Mouse (Mus musculus) midbrain, postnatal 0 days (tissue): ENCODE measurements around the gene Gm11939. TPM values are rescaled to one million over a fixed set of nuclear protein-coding genes. Genes with fewer than 3 reads are reported as not detected.

Experiments
- ATAC-seq: fragments of 200-750 bp; cut with Nextera tagmentation; 2 replicates; pipeline ENCODE4 v1.8.0; 2017; ENCODE audit warnings: moderate number of reproducible peaks, mild to moderate bottlenecking, moderate TSS enrichment, moderate library complexity; ENCODE audit not compliant: low FRiP score
- DNase-seq: peaks from one replicate; pipeline ENCODE4 v3.0.0-alpha.2; 2015; ENCODE audit warnings: low spot score
- H3K27ac ChIP-seq: fragments of 300-500 bp; sonication (generic); 2 replicates; pipeline ENCODE4 v1.5.1; 2014; ENCODE audit warnings: low read depth, mild to moderate bottlenecking, low read length, mixed read lengths
- H3K27me3 ChIP-seq: fragments of 300-500 bp; sonication (generic); 2 replicates; pipeline ENCODE4 v1.6.1; 2014; ENCODE audit warnings: low read length, control low read depth, mixed read lengths; ENCODE audit not compliant: insufficient read depth
- H3K36me3 ChIP-seq: fragments of 300-500 bp; sonication (generic); 2 replicates; pipeline ENCODE4 v1.6.1; 2014; ENCODE audit warnings: low read length, control low read depth, mixed read lengths; ENCODE audit not compliant: insufficient read depth
- H3K4me1 ChIP-seq: fragments of 300-500 bp; sonication (generic); 2 replicates; pipeline ENCODE4 v1.6.1; 2014; ENCODE audit warnings: mild to moderate bottlenecking, control low read depth, antibody characterized with exemption, low read length, mixed read lengths; ENCODE audit not compliant: insufficient read depth
- H3K4me2 ChIP-seq: fragments of 300-500 bp; sonication (generic); 2 replicates; pipeline ENCODE4 v1.6.1; 2014; ENCODE audit warnings: low read depth, mild to moderate bottlenecking, low read length, mixed read lengths; ENCODE audit not compliant: poor library complexity, severe bottlenecking
- H3K4me3 ChIP-seq: fragments of 300-500 bp; sonication (generic); 2 replicates; pipeline ENCODE4 v1.5.1; 2014; ENCODE audit warnings: low read depth, mild to moderate bottlenecking, low read length, moderate library complexity
- H3K9ac ChIP-seq: fragments of 300-500 bp; sonication (generic); replicated peaks from 2 replicates; pipeline ENCODE4 v1.6.1; 2014; ENCODE audit warnings: mild to moderate bottlenecking, low read length, moderate library complexity, mixed read lengths; ENCODE audit not compliant: poor library complexity, severe bottlenecking
- H3K9me3 ChIP-seq: fragments of 300-500 bp; sonication (generic); 2 replicates; pipeline ENCODE4 v1.6.1; 2016; ENCODE audit warnings: low read length, control low read depth
- CTCF ChIP-seq: IDR thresholded peaks from 2 replicates; pipeline ENCODE4 v1.5.1; 2016; ENCODE audit warnings: antibody characterized with exemption, mild to moderate bottlenecking
- WGBS: fragments of 180-500 bp; shearing (Covaris S2); extraction: QIAGEN DNeasy Blood & Tissue Kit; methylation state at CpG from one replicate; pipeline ENCODE4 v1.1.7; 2014; 5-methylcytosine and 5-hydroxymethylcytosine counted together
- polyA plus RNA-seq: library from polyadenylated mRNA; unstranded; fragments of >200 nt; fragmentation: Nextera tagmentation; extraction: Ambion mirVana; gene quantifications from 2 replicates; pipeline ENCODE4 v1.2.1, GENCODE M21; 2015
- total RNA-seq: library from RNA; depleted of rRNA; stranded (reverse); fragments of >200 nt; gene quantifications from 2 replicates; pipeline ENCODE4 v1.2.3, GENCODE M21; 2014; rRNA removed

Gene Gm11939
- total and polyA plus RNA-seq, 2 experiments from 2014 or later = not detected

- no peak overlapping the region for H3K27ac ChIP-seq
- DNase-seq (peak; percentile 83), ATAC-seq (no peak)
- H3K9me3 ChIP-seq = no peaks in the 10 kb centered on the region
- 51% methylated on average over 9 of the region's 9 CpGs for WGBS
- H3K36me3 ChIP-seq = no peaks in the 10 kb centered on the region
- H3K4me1 ChIP-seq = no peaks in the 10 kb centered on the region
- H3K9ac ChIP-seq = no peak overlapping the region
- TF ChIP-seq CTCF = no peak
- H3K4me3 ChIP-seq = no peak overlapping the region
- peak overlapping the region; percentile 12; the same call in 1 of the 2 replicates for H3K4me2 ChIP-seq
- H3K27me3 ChIP-seq = no peaks in the 10 kb centered on the region; the same call in 1 of the 2 replicates
Observed at GRCm38 (mm10) chr11:99539721-99540120, 19.5 kb downstream of the Gm11939 start.

- Histone ChIP-seq H3K4me2 (no peak within 1 kb of the TSS), H3K9ac (no peak within 1 kb of the TSS), H3K27me3 (no peaks in the 10 kb centered on the region), H3K9me3 (no peaks in the 10 kb centered on the region), H3K36me3 (no peaks in the 10 kb centered on the region), H3K4me3 (no peak within 1 kb of the TSS), H3K4me1 (no peaks in the 10 kb centered on the region), H3K27ac (no peak within 1 kb of the TSS)
- WGBS = 86% methylated on average over 13 of the region's 13 CpGs
- TF ChIP-seq CTCF = no peak
- DNase-seq (no peak), ATAC-seq (no peak)
Observed at GRCm38 (mm10) chr11:99521288-99521860, 37.9 kb downstream of the Gm11939 start, which contains the start of gene Krt39. Gene Krt39 (minus strand): TSS chr11:99521338.

GRCm38 (mm10) chr11:99514098-99514497 is 45.2 kb downstream of the Gm11939 start:
- WGBS = 89% methylated on average over 8 of the region's 8 CpGs

More at GRCm38 (mm10) chr11:99514098-99514497, 45.2 kb downstream of the Gm11939 start:
- no peak for ATAC-seq
- Histone ChIP-seq H3K4me3 (no peak overlapping the region), H3K9me3 (no peaks in the 10 kb centered on the region), H3K4me2 (no peak overlapping the region), H3K27ac (no peak overlapping the region), H3K36me3 (no peaks in the 10 kb centered on the region), H3K9ac (no peak overlapping the region), H3K4me1 (no peaks in the 10 kb centered on the region), H3K27me3 (no peaks in the 10 kb centered on the region)
- no peak for TF ChIP-seq CTCF
- DNase-seq = no peak

Other genes starting within 250 kb of the Gm11939 start
Only the 30 nearest of the 35 such genes appear.
- gene Krt26, start 221.5 kb downstream of the Gm11939 start, total RNA-seq = 0.11 and 1.2 TPM in 2 replicates
- gene Krt26, start 221.5 kb downstream of the Gm11939 start, polyA plus RNA-seq = 0.46 and 0.54 TPM in 2 replicates
- 1.0 TPM in 1 of 2 replicates, not detected in the other for gene Krt27, start 208.4 kb downstream of the Gm11939 start, total RNA-seq
- 0.22 and 0.28 TPM in 2 replicates for gene Krt27, start 208.4 kb downstream of the Gm11939 start, polyA plus RNA-seq
- 0.93 TPM in 1 of 2 replicates, not detected in the other for gene Krt28, start 184.6 kb downstream of the Gm11939 start, total RNA-seq
- gene Krt28, start 184.6 kb downstream of the Gm11939 start, polyA plus RNA-seq = 0.33 and 0.66 TPM in 2 replicates
- gene Krt10, start 170.1 kb downstream of the Gm11939 start, total RNA-seq = 6.7 and 18.3 TPM in 2 replicates
- 35.7 and 39.2 TPM in 2 replicates for gene Krt10, start 170.1 kb downstream of the Gm11939 start, polyA plus RNA-seq
- 2.0 TPM in 1 of 2 replicates, not detected in the other for gene Krt12, start 137.2 kb downstream of the Gm11939 start, total RNA-seq
- gene Krt12, start 137.2 kb downstream of the Gm11939 start, polyA plus RNA-seq = 0.21 and 0.31 TPM in 2 replicates
- gene Krt20, start 121.3 kb downstream of the Gm11939 start, total RNA-seq = not detected in 2 replicates
- gene Krt20, start 121.3 kb downstream of the Gm11939 start, polyA plus RNA-seq = 0.13 and 0.36 TPM in 2 replicates
- gene Krt23, start 66.3 kb downstream of the Gm11939 start, total RNA-seq = 0.16 TPM in 1 of 2 replicates, not detected in the other
- gene Krt23, start 66.3 kb downstream of the Gm11939 start, polyA plus RNA-seq = 0.32 TPM in 1 of 2 replicates, not detected in the other
- not detected in 2 replicates for gene Krt39, start 38.1 kb downstream of the Gm11939 start, total RNA-seq
- not detected in 2 replicates for gene Krt39, start 38.1 kb downstream of the Gm11939 start, polyA plus RNA-seq
- gene Krt40, start 16.3 kb downstream of the Gm11939 start, total RNA-seq = not detected in 2 replicates
- gene Krt40, start 16.3 kb downstream of the Gm11939 start, polyA plus RNA-seq = not detected in 2 replicates
- not detected in 2 replicates for gene Krtap3-3, start 8.6 kb downstream of the Gm11939 start, total RNA-seq
- not detected in 2 replicates for gene Krtap3-3, start 8.6 kb downstream of the Gm11939 start, polyA plus RNA-seq
- gene Krtap3-2, start 2.6 kb downstream of the Gm11939 start, total RNA-seq = not detected in 2 replicates
- gene Krtap3-2, start 2.6 kb downstream of the Gm11939 start, polyA plus RNA-seq = not detected in 2 replicates
- gene Krtap3-1, start 7.2 kb upstream of the Gm11939 start, total RNA-seq = not detected in 2 replicates
- gene Krtap3-1, start 7.2 kb upstream of the Gm11939 start, polyA plus RNA-seq = not detected in 2 replicates
- not detected in 2 replicates for gene Krtap1-5, start 21.6 kb upstream of the Gm11939 start, total RNA-seq
- not detected in 2 replicates for gene Krtap1-5, start 21.6 kb upstream of the Gm11939 start, polyA plus RNA-seq
- gene Krtap1-4, start 24.2 kb upstream of the Gm11939 start, total RNA-seq = not detected in 2 replicates
- gene Krtap1-4, start 24.2 kb upstream of the Gm11939 start, polyA plus RNA-seq = not detected in 2 replicates
- not detected in 2 replicates for gene Krtap1-3, start 31.9 kb upstream of the Gm11939 start, total RNA-seq
- gene Krtap1-3, start 31.9 kb upstream of the Gm11939 start, polyA plus RNA-seq = not detected in 2 replicates
- not detected in 2 replicates for gene Krtap9-3, start 38.6 kb upstream of the Gm11939 start, total RNA-seq
- not detected in 2 replicates for gene Krtap9-3, start 38.6 kb upstream of the Gm11939 start, polyA plus RNA-seq
- not detected in 2 replicates for gene Gm11938, start 43.8 kb upstream of the Gm11939 start, total RNA-seq
- not detected in 2 replicates for gene Gm11938, start 43.8 kb upstream of the Gm11939 start, polyA plus RNA-seq
- gene Gm11937, start 50.7 kb upstream of the Gm11939 start, total RNA-seq = not detected in 2 replicates
- not detected in 2 replicates for gene Gm11937, start 50.7 kb upstream of the Gm11939 start, polyA plus RNA-seq
- gene Krtap2-4, start 55.4 kb upstream of the Gm11939 start, total RNA-seq = not detected in 2 replicates
- gene Krtap2-4, start 55.4 kb upstream of the Gm11939 start, polyA plus RNA-seq = not detected in 2 replicates
- not detected in 2 replicates for gene Gm11562, start 61.0 kb upstream of the Gm11939 start, total RNA-seq
- not detected in 2 replicates for gene Gm11562, start 61.0 kb upstream of the Gm11939 start, polyA plus RNA-seq
- gene Krtap4-1, start 68.8 kb upstream of the Gm11939 start, total RNA-seq = not detected in 2 replicates
- not detected in 2 replicates for gene Krtap4-1, start 68.8 kb upstream of the Gm11939 start, polyA plus RNA-seq
- gene Krtap4-2, start 75.6 kb upstream of the Gm11939 start, total RNA-seq = not detected in 2 replicates
- not detected in 2 replicates for gene Krtap4-2, start 75.6 kb upstream of the Gm11939 start, polyA plus RNA-seq
- not detected in 2 replicates for gene Krtap4-7, start 84.6 kb upstream of the Gm11939 start, total RNA-seq
- gene Krtap4-7, start 84.6 kb upstream of the Gm11939 start, polyA plus RNA-seq = not detected in 2 replicates
- not detected in 2 replicates for gene Gm11555, start 90.8 kb upstream of the Gm11939 start, total RNA-seq
- not detected in 2 replicates for gene Gm11555, start 90.8 kb upstream of the Gm11939 start, polyA plus RNA-seq
- gene Gm11563, start 99.5 kb upstream of the Gm11939 start, total RNA-seq = not detected in 2 replicates
- gene Gm11563, start 99.5 kb upstream of the Gm11939 start, polyA plus RNA-seq = not detected in 2 replicates
- not detected in 2 replicates for gene Krtap4-6, start 106.5 kb upstream of the Gm11939 start, total RNA-seq
- not detected in 2 replicates for gene Krtap4-6, start 106.5 kb upstream of the Gm11939 start, polyA plus RNA-seq
- gene Gm14190, start 131.3 kb upstream of the Gm11939 start, total RNA-seq = not detected in 2 replicates
- not detected in 2 replicates for gene Gm14190, start 131.3 kb upstream of the Gm11939 start, polyA plus RNA-seq
- gene Gm14180, start 174.8 kb upstream of the Gm11939 start, total RNA-seq = not detected in 2 replicates
- not detected in 2 replicates for gene Gm14180, start 174.8 kb upstream of the Gm11939 start, polyA plus RNA-seq
- gene Gm11595, start 213.4 kb upstream of the Gm11939 start, total RNA-seq = not detected in 2 replicates
- gene Gm11595, start 213.4 kb upstream of the Gm11939 start, polyA plus RNA-seq = not detected in 2 replicates
- not detected in 2 replicates for gene Krtap4-8, start 221.2 kb upstream of the Gm11939 start, total RNA-seq
- not detected in 2 replicates for gene Krtap4-8, start 221.2 kb upstream of the Gm11939 start, polyA plus RNA-seq